Mouse (Mus musculus) kidney, embryonic 15.5 days (tissue): ENCODE data around the gene 4930455H04Rik. TPM values are rescaled to one million over a fixed set of nuclear protein-coding genes. Genes with fewer than 3 reads are reported as not detected.
A peak's percentile ranks its signal among the peaks of the same experiment; 100 is the strongest.

Source experiments
- ATAC-seq: fragments of 200-750 bp; cut with Nextera tagmentation; replicated peaks from 2 replicates; pipeline ENCODE4 v1.8.0; 2017; ENCODE audit warnings: moderate TSS enrichment; ENCODE audit not compliant: low FRiP score
- H3K27ac ChIP-seq: fragments of 300-500 bp; sonication (generic); 2 replicates; pipeline ENCODE4 v1.5.1; 2015; ENCODE audit warnings: mild to moderate bottlenecking, inconsistent platforms
- H3K27me3 ChIP-seq: fragments of 300-500 bp; sonication (generic); 2 replicates; pipeline ENCODE4 v1.6.1; 2015; ENCODE audit warnings: inconsistent platforms
- H3K36me3 ChIP-seq: fragments of 300-500 bp; sonication (generic); 2 replicates; pipeline ENCODE4 v1.6.1; 2015; ENCODE audit warnings: inconsistent platforms
- H3K4me1 ChIP-seq: fragments of 300-500 bp; sonication (generic); 2 replicates; pipeline ENCODE4 v1.6.1; 2015; ENCODE audit warnings: inconsistent platforms
- H3K4me2 ChIP-seq: fragments of 300-500 bp; sonication (generic); 2 replicates; pipeline ENCODE4 v1.6.1; 2015; ENCODE audit warnings: moderate library complexity, mild to moderate bottlenecking, inconsistent platforms
- H3K4me3 ChIP-seq: fragments of 300-500 bp; sonication (generic); replicated peaks from 2 replicates; pipeline ENCODE4 v1.5.1; 2015; ENCODE audit warnings: mild to moderate bottlenecking, inconsistent platforms
- H3K9ac ChIP-seq: fragments of 300-500 bp; sonication (generic); 2 replicates; pipeline ENCODE4 v1.6.1; 2015; ENCODE audit warnings: mild to moderate bottlenecking, inconsistent platforms
- H3K9me3 ChIP-seq: fragments of 300-500 bp; sonication (generic); replicated peaks from 2 replicates; pipeline ENCODE4 v1.6.1; 2016; ENCODE audit warnings: inconsistent platforms
- WGBS: fragments of 180-500 bp; shearing (Covaris S2); methylation state at CpG from one replicate; pipeline ENCODE4 v1.1.7; 2015; ENCODE audit warnings: mixed read lengths; 5-methylcytosine and 5-hydroxymethylcytosine counted together
- polyA plus RNA-seq: library from polyadenylated mRNA; unstranded; fragments of >200 nt; fragmentation: Nextera tagmentation; extraction: Ambion mirVana; gene quantifications from 2 replicates; pipeline ENCODE4 v1.2.1, GENCODE M21; 2015

The 4930455H04Rik gene
- polyA plus RNA-seq, 1 experiment from 2014 or later = not detected

GRCm38 (mm10) chr3:116969003-116969402 lies 936 bp downstream of the 4930455H04Rik start:
- H3K4me1 ChIP-seq = peaks cover 12% of the 10 kb centered on the region
- peak overlapping the region; percentile 58 for H3K4me2 ChIP-seq
- 26% methylated on average over 4 of the region's 5 CpGs for WGBS
- H3K9me3 ChIP-seq = no peaks in the 10 kb centered on the region
- no peak overlapping the region for H3K27ac ChIP-seq
- H3K27me3 ChIP-seq = no peaks in the 10 kb centered on the region
- H3K36me3 ChIP-seq = no peaks in the 10 kb centered on the region
- H3K9ac ChIP-seq = no peak overlapping the region
- no peak for ATAC-seq
- peak overlapping the region; percentile 36 for H3K4me3 ChIP-seq

GRCm38 (mm10) chr3:116969786-116970185 lies 1.7 kb downstream of the 4930455H04Rik start:
- Histone ChIP-seq H3K4me1 (peaks cover 12% of the 10 kb centered on the region), H3K4me3 (no peak overlapping the region), H3K27me3 (no peaks in the 10 kb centered on the region), H3K4me2 (no peak overlapping the region), H3K9me3 (no peaks in the 10 kb centered on the region), H3K27ac (no peak overlapping the region), H3K9ac (no peak overlapping the region), H3K36me3 (no peaks in the 10 kb centered on the region)
- WGBS = 64% methylated on average over 5 of the region's 5 CpGs
- ATAC-seq = no peak

DNA sequence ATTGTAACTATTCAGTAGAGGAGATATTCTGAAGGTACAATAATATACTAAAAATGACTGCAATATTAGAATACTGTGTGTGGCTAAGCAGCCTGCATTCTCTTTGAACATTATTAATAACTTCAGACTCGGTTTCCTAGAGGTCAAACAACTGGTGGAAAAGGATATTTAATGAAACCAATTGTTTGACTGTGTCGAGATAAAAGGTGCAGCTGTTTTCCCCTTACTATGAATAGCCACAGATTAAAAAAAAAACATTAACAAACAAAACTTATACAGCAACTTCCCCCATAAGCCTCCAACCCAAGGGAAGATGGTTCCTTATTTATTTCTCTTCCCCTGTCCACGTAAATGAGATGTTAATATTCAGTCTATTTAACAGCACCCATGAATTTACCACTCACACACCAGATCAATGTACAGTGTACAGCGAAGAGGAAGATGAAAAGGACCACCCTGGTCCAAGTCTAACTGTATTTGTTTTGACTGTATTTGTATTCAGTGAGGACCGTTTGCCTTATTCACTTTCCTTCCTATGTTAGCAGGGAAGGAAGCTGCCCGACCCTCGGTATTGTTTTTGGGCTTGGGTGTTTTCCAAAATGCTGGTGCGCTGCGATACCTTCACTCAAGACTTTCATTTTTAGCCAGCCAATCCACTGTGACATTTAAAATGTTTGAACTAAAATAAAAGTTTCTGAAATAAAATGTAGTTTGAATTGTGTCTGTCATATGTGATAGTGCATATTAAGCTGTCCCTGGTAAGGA lies 13.9 kb downstream of the 4930455H04Rik start:
- no peak overlapping the region for H3K4me3 ChIP-seq
- H3K9me3 ChIP-seq = no peaks in the 10 kb centered on the region
- WGBS = 76% methylated on average over 9 of the region's 9 CpGs
- H3K4me2 ChIP-seq = no peak overlapping the region
- no peaks in the 10 kb centered on the region for H3K36me3 ChIP-seq
- 0 out of 2 replicates have a peak overlapping the region, but pooled peaks have one; percentile 6 for H3K27ac ChIP-seq
- H3K9ac ChIP-seq = no peak overlapping the region
- no peak for ATAC-seq
- no peaks in the 10 kb centered on the region for H3K4me1 ChIP-seq
- H3K27me3 ChIP-seq = no peaks in the 10 kb centered on the region

DNA sequence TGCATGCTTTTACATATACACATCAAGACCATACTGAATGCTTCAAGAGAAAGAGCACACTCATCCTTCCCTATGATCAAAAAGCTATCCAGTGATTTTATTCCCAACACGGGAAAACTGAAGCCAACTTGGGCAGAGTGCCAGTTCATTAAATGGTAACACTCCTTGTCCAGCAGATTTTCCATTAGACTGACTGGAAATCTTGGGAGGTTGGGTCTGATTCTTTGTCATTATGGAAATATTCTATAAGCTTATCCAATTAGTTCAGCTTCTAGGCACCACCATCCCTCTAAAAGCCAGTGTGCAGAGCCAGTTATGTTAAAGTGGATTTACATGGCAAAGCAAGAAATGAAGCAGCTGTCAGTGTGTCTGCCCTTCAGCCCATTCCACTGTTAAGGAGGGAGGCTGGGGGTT lies 17.0 kb downstream of the 4930455H04Rik start:
- no peak for ATAC-seq
- 36% methylated on average over 1 of the region's 1 CpGs for WGBS
- Histone ChIP-seq H3K4me3 (no peak overlapping the region), H3K4me2 (no peak overlapping the region), H3K27ac (no peak overlapping the region), H3K27me3 (no peaks in the 10 kb centered on the region), H3K9me3 (no peaks in the 10 kb centered on the region), H3K4me1 (no peaks in the 10 kb centered on the region), H3K9ac (no peak overlapping the region), H3K36me3 (no peaks in the 10 kb centered on the region)

DNA sequence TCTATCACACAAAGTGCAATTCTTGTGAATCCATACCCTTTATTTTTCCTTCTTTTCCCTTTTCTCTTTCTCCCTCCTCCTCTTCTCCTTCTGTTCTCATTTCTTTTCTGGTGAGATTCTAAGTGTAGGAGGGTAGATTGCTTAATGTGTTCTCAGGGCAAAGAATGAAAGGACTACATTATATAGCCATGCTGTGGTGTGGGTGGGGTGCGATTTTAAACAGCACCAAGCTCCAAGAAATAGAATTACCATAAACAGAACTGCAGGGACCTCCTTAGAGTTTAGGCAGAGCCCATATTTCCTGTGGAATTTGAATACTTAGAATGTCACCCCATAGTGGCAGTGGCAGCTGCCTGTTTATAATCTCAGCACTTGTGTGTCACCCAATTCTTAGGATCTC lies 17.7 kb downstream of the 4930455H04Rik start:
- WGBS = 76% methylated on average over 1 of the region's 1 CpGs
- Histone ChIP-seq H3K4me2 (no peak overlapping the region), H3K36me3 (no peaks in the 10 kb centered on the region), H3K9ac (no peak overlapping the region), H3K27ac (no peak overlapping the region), H3K27me3 (no peaks in the 10 kb centered on the region), H3K4me1 (no peaks in the 10 kb centered on the region), H3K9me3 (no peaks in the 10 kb centered on the region), H3K4me3 (no peak overlapping the region)
- no peak for ATAC-seq

DNA sequence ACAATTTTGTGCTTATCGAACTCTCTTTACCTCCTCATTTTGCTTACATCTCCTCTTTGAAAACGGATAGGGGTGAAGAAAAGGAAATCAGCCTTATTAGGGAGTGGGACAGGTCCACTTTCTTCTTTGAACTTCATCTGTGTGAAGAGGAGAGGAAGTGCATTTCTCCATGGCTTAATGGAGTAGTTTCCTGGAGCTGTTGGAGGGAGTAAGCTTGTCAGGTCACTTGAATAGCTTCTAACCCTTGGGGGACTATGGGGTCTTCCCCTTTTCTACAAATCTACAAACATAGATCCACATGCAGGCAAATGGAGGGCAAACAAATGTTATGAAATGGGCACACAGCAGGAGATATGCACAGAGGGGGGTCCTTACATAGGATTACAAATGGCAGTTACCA lies 18.4 kb downstream of the 4930455H04Rik start:
- Histone ChIP-seq H3K4me2 (no peak overlapping the region), H3K36me3 (no peaks in the 10 kb centered on the region), H3K27ac (no peak overlapping the region), H3K9me3 (no peaks in the 10 kb centered on the region), H3K27me3 (no peaks in the 10 kb centered on the region), H3K9ac (no peak overlapping the region), H3K4me1 (no peaks in the 10 kb centered on the region), H3K4me3 (no peak overlapping the region)
- ATAC-seq = no peak
- WGBS = 48% methylated on average over 2 of the region's 2 CpGs

DNA sequence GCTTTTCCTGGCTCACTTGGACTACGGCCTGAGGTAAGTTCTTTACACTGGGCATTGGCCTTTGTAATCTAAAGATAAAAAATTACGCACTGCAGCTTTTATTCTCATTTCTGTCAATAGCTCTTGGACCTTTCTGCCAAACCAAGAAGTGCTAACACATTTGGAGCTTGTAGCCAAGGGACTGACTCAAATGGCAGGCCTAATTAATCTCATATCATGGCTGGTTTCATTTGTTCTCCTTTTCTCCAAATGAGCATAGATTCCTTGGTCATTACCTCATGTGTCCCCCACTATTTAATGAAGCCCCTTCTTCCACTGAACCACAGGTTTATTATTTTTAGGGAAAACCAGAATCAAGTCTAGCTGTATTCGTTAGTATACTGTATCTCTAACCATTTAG lies 20.2 kb downstream of the 4930455H04Rik start:
- Histone ChIP-seq H3K9me3 (no peaks in the 10 kb centered on the region), H3K4me2 (no peak overlapping the region), H3K27me3 (no peaks in the 10 kb centered on the region), H3K27ac (no peak overlapping the region), H3K9ac (no peak overlapping the region), H3K4me1 (no peaks in the 10 kb centered on the region), H3K4me3 (no peak overlapping the region), H3K36me3 (no peaks in the 10 kb centered on the region)
- no peak for ATAC-seq
- 94% methylated on average over 3 of the region's 3 CpGs for WGBS

DNA sequence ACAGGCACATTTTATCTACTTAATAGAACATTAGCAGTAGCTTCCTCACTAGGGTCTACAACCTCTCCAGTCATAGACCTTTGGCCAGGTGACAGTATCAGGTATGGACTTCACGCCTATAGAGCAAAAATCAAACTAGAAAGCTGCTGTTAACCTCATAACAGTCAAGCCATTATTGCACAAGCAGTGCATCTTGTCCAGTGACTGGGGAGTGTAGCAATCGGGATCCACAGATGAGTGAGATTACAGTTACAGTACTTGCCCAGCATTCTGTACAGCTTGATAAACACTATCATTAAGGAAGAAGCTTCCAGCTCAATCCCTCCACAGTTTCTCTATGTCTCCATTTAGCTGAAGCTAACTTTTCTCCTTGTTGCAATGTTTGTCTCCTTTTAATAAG lies 23.1 kb downstream of the 4930455H04Rik start:
- ATAC-seq = no peak
- H3K27me3 ChIP-seq = no peaks in the 10 kb centered on the region
- no peaks in the 10 kb centered on the region for H3K36me3 ChIP-seq
- H3K4me1 ChIP-seq = no peaks in the 10 kb centered on the region
- H3K27ac ChIP-seq = no peak overlapping the region
- no peaks in the 10 kb centered on the region for H3K9me3 ChIP-seq
- no peak overlapping the region for H3K9ac ChIP-seq
- 91% methylated on average over 2 of the region's 2 CpGs for WGBS
- H3K4me3 ChIP-seq = no peak overlapping the region
- H3K4me2 ChIP-seq = no peak overlapping the region

DNA sequence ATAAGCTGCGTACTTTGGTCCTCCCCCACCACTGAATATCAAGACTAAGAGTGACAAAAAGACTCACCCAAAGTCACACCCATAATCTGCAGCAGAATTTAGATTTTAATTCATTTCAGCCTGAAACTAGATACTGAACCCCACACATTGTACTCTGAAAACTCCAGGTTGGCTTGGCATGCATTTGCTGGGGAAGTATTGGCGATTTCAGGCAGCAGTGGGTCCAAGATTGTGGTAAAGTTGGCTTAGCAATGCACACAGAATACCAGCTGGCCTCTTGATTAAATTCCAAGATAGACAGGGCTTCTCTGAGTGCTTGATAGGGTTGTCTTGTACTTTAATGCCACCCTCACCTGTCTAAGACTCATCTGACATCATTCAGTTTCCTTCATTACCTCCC lies 24.9 kb downstream of the 4930455H04Rik start:
- Histone ChIP-seq H3K4me3 (no peak overlapping the region), H3K9ac (no peak overlapping the region), H3K36me3 (no peaks in the 10 kb centered on the region), H3K4me1 (no peaks in the 10 kb centered on the region), H3K27ac (no peak overlapping the region), H3K4me2 (no peak overlapping the region), H3K9me3 (no peaks in the 10 kb centered on the region), H3K27me3 (no peaks in the 10 kb centered on the region)
- no peak for ATAC-seq
- 74% methylated on average over 2 of the region's 2 CpGs for WGBS

GRCm38 (mm10) chr3:117001686-117002485 lies 33.8 kb downstream of the 4930455H04Rik start:
- Histone ChIP-seq H3K27me3 (no peaks in the 10 kb centered on the region), H3K4me2 (no peak overlapping the region), H3K4me1 (no peaks in the 10 kb centered on the region), H3K27ac (no peak overlapping the region), H3K9me3 (no peaks in the 10 kb centered on the region), H3K9ac (no peak overlapping the region), H3K4me3 (no peak overlapping the region), H3K36me3 (no peaks in the 10 kb centered on the region)
- 59% methylated on average over 9 of the region's 9 CpGs for WGBS
- no peak for ATAC-seq

- no peak overlapping the region for H3K9ac ChIP-seq
- H3K27me3 ChIP-seq = no peaks in the 10 kb centered on the region
- ATAC-seq = no peak
- H3K27ac ChIP-seq = no peak overlapping the region
- 77% methylated on average over 6 of the region's 6 CpGs for WGBS
- no peaks in the 10 kb centered on the region for H3K4me1 ChIP-seq
- no peak overlapping the region for H3K4me2 ChIP-seq
- H3K4me3 ChIP-seq = no peak overlapping the region
- H3K9me3 ChIP-seq = no peaks in the 10 kb centered on the region
- no peaks in the 10 kb centered on the region for H3K36me3 ChIP-seq
Observed at GRCm38 (mm10) chr3:117003379-117003778, 35.3 kb downstream of the 4930455H04Rik start.

DNA sequence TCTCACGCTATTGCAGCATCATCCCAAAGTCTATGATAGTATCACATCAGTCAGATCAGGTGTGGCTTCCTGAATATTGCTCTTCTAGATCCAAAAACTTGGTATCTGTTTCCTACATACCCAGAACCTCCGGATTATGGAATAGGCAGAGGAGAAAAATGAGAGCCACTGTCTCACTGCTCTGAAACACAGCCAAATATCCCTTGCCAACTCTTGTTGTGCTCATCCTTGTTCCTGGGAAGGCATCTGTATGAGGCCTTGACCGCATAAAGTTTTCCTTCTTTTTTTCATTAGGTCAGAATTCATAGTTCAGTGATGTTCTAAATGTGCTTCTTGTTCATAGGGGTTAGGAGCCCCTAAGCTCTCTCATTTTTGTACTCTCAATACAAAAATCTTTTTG lies 38.6 kb downstream of the 4930455H04Rik start:
- Histone ChIP-seq H3K4me1 (no peaks in the 10 kb centered on the region), H3K4me2 (no peak overlapping the region), H3K27me3 (no peaks in the 10 kb centered on the region), H3K4me3 (no peak overlapping the region), H3K27ac (no peak overlapping the region), H3K9ac (no peak overlapping the region), H3K36me3 (no peaks in the 10 kb centered on the region), H3K9me3 (no peaks in the 10 kb centered on the region)
- ATAC-seq = no peak
- 90% methylated on average over 3 of the region's 3 CpGs for WGBS
